Mouse (Mus musculus): Measurements from ENCODE around the gene Ctnna2. TPM values are rescaled to one million over a fixed set of nuclear protein-coding genes. Genes with fewer than 3 reads are reported as not detected.

Gene Ctnna2
- total RNA-seq, 2 experiments from 2014 or later: not detected

- ATAC-seq (replicated peaks; ENCODE audit: low FRiP score, poor library complexity, severe bottlenecking): no peak
Measured at GRCm38 (mm10) chr6:77628573-77629192, 350.8 kb downstream of the Ctnna2 start.

- no peak for ATAC-seq (replicated peaks; ENCODE audit: low FRiP score, poor library complexity, severe bottlenecking)
Measured at GRCm38 (mm10) chr6:77604642-77605392, 374.7 kb downstream of the Ctnna2 start.

GRCm38 (mm10) chr6:77603914-77604313 is 375.6 kb downstream of the Ctnna2 start:
- no peak for ATAC-seq (replicated peaks; ENCODE audit: low FRiP score, poor library complexity, severe bottlenecking)

GRCm38 (mm10) chr6:77599244-77599643 is 380.3 kb downstream of the Ctnna2 start:
- no peak for ATAC-seq (replicated peaks; ENCODE audit: low FRiP score, poor library complexity, severe bottlenecking)

- no peak for ATAC-seq (replicated peaks; ENCODE audit: low FRiP score, poor library complexity, severe bottlenecking)
Measured at GRCm38 (mm10) chr6:77582568-77582967, 396.9 kb downstream of the Ctnna2 start.

- no peak for ATAC-seq (replicated peaks; ENCODE audit: low FRiP score, poor library complexity, severe bottlenecking)
Measured at GRCm38 (mm10) chr6:77580926-77581325, 398.6 kb downstream of the Ctnna2 start.

- no peak for ATAC-seq (replicated peaks; ENCODE audit: low FRiP score, poor library complexity, severe bottlenecking)
Measured at GRCm38 (mm10) chr6:77578612-77579011, 400.9 kb downstream of the Ctnna2 start.

- ATAC-seq (replicated peaks; ENCODE audit: low FRiP score, poor library complexity, severe bottlenecking): no peak
Measured at GRCm38 (mm10) chr6:77577585-77577984, 401.9 kb downstream of the Ctnna2 start.

- ATAC-seq (replicated peaks; ENCODE audit: low FRiP score, poor library complexity, severe bottlenecking): no peak
Measured at GRCm38 (mm10) chr6:77572614-77573013, 406.9 kb downstream of the Ctnna2 start.

GRCm38 (mm10) chr6:77569851-77570250 is 409.6 kb downstream of the Ctnna2 start:
- no peak for ATAC-seq (replicated peaks; ENCODE audit: low FRiP score, poor library complexity, severe bottlenecking)

- ATAC-seq (replicated peaks; ENCODE audit: low FRiP score, poor library complexity, severe bottlenecking): no peak
Measured at GRCm38 (mm10) chr6:77556181-77556580, 423.3 kb downstream of the Ctnna2 start.

- no peak for ATAC-seq (replicated peaks; ENCODE audit: low FRiP score, poor library complexity, severe bottlenecking)
Measured at GRCm38 (mm10) chr6:77537055-77537807, 442.3 kb downstream of the Ctnna2 start.

GRCm38 (mm10) chr6:77527636-77528035 is 451.9 kb downstream of the Ctnna2 start:
- ATAC-seq (replicated peaks; ENCODE audit: low FRiP score, poor library complexity, severe bottlenecking): no peak

- ATAC-seq (replicated peaks; ENCODE audit: low FRiP score, poor library complexity, severe bottlenecking): no peak
Measured at GRCm38 (mm10) chr6:77521836-77522235, 457.7 kb downstream of the Ctnna2 start.

GRCm38 (mm10) chr6:77516515-77516914 is 463.0 kb downstream of the Ctnna2 start:
- no peak for ATAC-seq (replicated peaks; ENCODE audit: low FRiP score, poor library complexity, severe bottlenecking)

GRCm38 (mm10) chr6:77511805-77512204 is 467.7 kb downstream of the Ctnna2 start:
- no peak for ATAC-seq (replicated peaks; ENCODE audit: low FRiP score, poor library complexity, severe bottlenecking)

GRCm38 (mm10) chr6:77491721-77492120 is 487.8 kb downstream of the Ctnna2 start:
- no peak for ATAC-seq (replicated peaks; ENCODE audit: low FRiP score, poor library complexity, severe bottlenecking)

- no peak for ATAC-seq (replicated peaks; ENCODE audit: low FRiP score, poor library complexity, severe bottlenecking)
Measured at GRCm38 (mm10) chr6:77486658-77487057, 492.8 kb downstream of the Ctnna2 start.

- ATAC-seq (replicated peaks; ENCODE audit: low FRiP score, poor library complexity, severe bottlenecking): no peak
Measured at GRCm38 (mm10) chr6:77482081-77482480, 497.4 kb downstream of the Ctnna2 start.

- no peak for ATAC-seq (replicated peaks; ENCODE audit: low FRiP score, poor library complexity, severe bottlenecking)
Measured at GRCm38 (mm10) chr6:77475354-77475753, 504.1 kb downstream of the Ctnna2 start.

GRCm38 (mm10) chr6:77473256-77473655 is 506.2 kb downstream of the Ctnna2 start:
- ATAC-seq (replicated peaks; ENCODE audit: low FRiP score, poor library complexity, severe bottlenecking): no peak
